Mouse (Mus musculus) limb, embryonic 10.5 days (tissue): ENCODE data around the gene Gm17455. TPM values are rescaled to one million over a fixed set of nuclear protein-coding genes. Genes with fewer than 3 reads are reported as not detected.

Experiments
- DNase-seq: peaks from one replicate; pipeline ENCODE4 v3.0.0-alpha.2; 2017; ENCODE audit warnings: low spot score
- H3K27ac ChIP-seq: fragments of 300-500 bp; sonication (generic); 2 replicates; pipeline ENCODE4 v1.5.1; 2016; ENCODE audit warnings: mild to moderate bottlenecking
- H3K27me3 ChIP-seq: fragments of 300-500 bp; sonication (generic); 2 replicates; pipeline ENCODE4 v1.6.1; 2016; ENCODE audit warnings: low read depth, mild to moderate bottlenecking; ENCODE audit not compliant: poor library complexity, severe bottlenecking
- H3K36me3 ChIP-seq: fragments of 300-500 bp; sonication (generic); 2 replicates; pipeline ENCODE4 v1.6.1; 2016; ENCODE audit warnings: mild to moderate bottlenecking, moderate library complexity
- H3K4me1 ChIP-seq: fragments of 300-500 bp; sonication (generic); 2 replicates; pipeline ENCODE4 v1.6.1; 2016
- H3K4me3 ChIP-seq: fragments of 300-500 bp; sonication (generic); 2 replicates; pipeline ENCODE4 v1.5.1; 2016; ENCODE audit warnings: mild to moderate bottlenecking, moderate library complexity
- H3K9me3 ChIP-seq: fragments of 300-500 bp; sonication (generic); replicated peaks from 2 replicates; pipeline ENCODE4 v1.6.1; 2016; ENCODE audit warnings: mild to moderate bottlenecking
- WGBS: fragments of 180-500 bp; shearing (Covaris S2); methylation state at CpG from one replicate; pipeline ENCODE4 v1.1.7; 2016; 5-methylcytosine and 5-hydroxymethylcytosine counted together
- polyA plus RNA-seq: library from polyadenylated mRNA; unstranded; fragments of >200 nt; fragmentation: Nextera tagmentation; extraction: Ambion mirVana; gene quantifications from 2 replicates; pipeline ENCODE4 v1.2.1, GENCODE M21; 2016

The Gm17455 gene
- polyA plus RNA-seq, 1 experiment from 2014 or later: 0.65 TPM

DNA sequence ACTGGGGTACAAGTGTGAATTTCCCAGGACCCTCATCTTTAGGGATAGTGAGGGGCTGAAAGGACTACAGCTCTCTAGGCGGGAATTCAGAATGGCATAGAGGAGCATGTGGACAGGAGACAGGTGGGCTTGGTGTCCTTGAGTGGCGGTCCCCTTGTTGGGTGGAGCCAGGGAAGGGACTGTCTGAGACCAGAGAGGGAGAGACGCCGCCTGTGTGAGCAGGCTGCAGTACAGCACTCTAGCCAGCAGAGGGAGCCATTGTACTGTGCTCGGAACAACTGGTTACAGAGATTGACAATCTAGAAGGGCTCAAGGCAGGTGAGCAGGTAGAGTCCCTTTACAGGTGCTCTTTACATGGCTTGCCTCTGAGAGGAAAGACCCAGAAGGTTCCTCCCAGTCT lies 8.3 kb downstream of the Gm17455 start:
- Histone ChIP-seq H3K27me3 (peaks cover 20% of the 10 kb centered on the region), H3K4me1 (no peaks in the 10 kb centered on the region), H3K27ac (no peak overlapping the region), H3K4me3 (no peak overlapping the region), H3K9me3 (no peaks in the 10 kb centered on the region), H3K36me3 (no peaks in the 10 kb centered on the region)
- DNase-seq: peak; percentile 84
- 6% methylated on average over 5 of the region's 5 CpGs for WGBS

GRCm38 (mm10) chr10:60411794-60412193 lies 12.3 kb downstream of the Gm17455 start:
- H3K9me3 ChIP-seq: no peaks in the 10 kb centered on the region
- WGBS: 30% methylated on average over 5 of the region's 5 CpGs
- peaks cover 20% of the 10 kb centered on the region for H3K27me3 ChIP-seq
- H3K4me1 ChIP-seq: no peaks in the 10 kb centered on the region
- H3K36me3 ChIP-seq: no peaks in the 10 kb centered on the region
- H3K4me3 ChIP-seq: no peak overlapping the region
- peak; percentile 40 for DNase-seq
- no peak overlapping the region for H3K27ac ChIP-seq

DNA sequence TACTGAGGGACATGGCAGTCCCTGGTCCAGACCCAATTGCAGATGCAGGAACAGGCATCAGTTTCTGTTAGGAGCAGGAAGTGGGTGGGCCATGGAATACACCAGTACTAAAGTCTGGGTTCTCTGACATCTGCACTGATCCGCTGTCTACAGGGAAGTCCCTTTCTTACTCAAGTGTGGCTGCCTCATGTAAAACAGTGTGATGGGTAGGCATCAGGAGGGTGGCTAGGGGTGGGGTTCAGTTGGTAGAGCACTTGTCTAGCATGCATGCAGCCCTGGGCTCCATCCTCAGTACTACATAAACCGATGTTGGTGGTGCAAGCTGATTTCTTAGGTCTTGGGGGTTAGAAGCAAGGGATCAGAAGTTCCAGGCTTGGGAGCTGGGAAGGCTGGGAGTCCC lies 14.2 kb downstream of the Gm17455 start:
- Histone ChIP-seq H3K27ac (no peak overlapping the region), H3K4me3 (no peak overlapping the region), H3K27me3 (peaks cover 20% of the 10 kb centered on the region), H3K4me1 (no peaks in the 10 kb centered on the region), H3K9me3 (no peaks in the 10 kb centered on the region), H3K36me3 (no peaks in the 10 kb centered on the region)
- no peak for DNase-seq
- WGBS: 84% methylated on average over 2 of the region's 2 CpGs

DNA sequence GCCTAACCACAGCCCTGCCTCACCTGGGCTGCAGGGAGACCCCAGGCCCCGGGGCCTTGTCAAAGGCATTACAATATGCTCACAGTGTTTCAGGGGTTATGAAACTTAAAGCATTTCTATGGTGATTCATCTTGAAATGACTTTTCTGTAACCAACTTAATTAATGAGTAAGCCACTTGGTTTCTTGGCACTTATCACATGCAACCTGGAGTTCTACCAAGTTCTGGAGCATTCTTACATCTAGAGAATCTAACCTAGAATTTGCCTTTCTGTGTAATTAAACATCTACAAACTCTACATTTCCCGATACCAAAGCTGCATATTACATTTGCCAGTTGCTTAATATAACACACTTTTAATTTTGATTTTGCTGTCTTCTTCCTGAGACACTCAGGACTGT lies 17.5 kb downstream of the Gm17455 start:
- 90% methylated on average over 2 of the region's 2 CpGs for WGBS

GRCm38 (mm10) chr10:60418137-60418536 lies 18.6 kb downstream of the Gm17455 start:
- no peaks in the 10 kb centered on the region for H3K36me3 ChIP-seq
- no peak overlapping the region for H3K4me3 ChIP-seq
- no peak overlapping the region for H3K27ac ChIP-seq
- no peaks in the 10 kb centered on the region for H3K4me1 ChIP-seq
- no peaks in the 10 kb centered on the region for H3K27me3 ChIP-seq
- DNase-seq: peak; percentile 85
- 7% methylated on average over 3 of the region's 3 CpGs for WGBS
- H3K9me3 ChIP-seq: no peaks in the 10 kb centered on the region

More for the DNA sequence above, 17.5 kb downstream of the Gm17455 start:
- Histone ChIP-seq H3K27ac (no peak overlapping the region), H3K4me3 (no peak overlapping the region), H3K27me3 (no peaks in the 10 kb centered on the region), H3K36me3 (no peaks in the 10 kb centered on the region), H3K4me1 (no peaks in the 10 kb centered on the region), H3K9me3 (no peaks in the 10 kb centered on the region)
- no peak for DNase-seq

GRCm38 (mm10) chr10:60419624-60420023 lies 20.1 kb downstream of the Gm17455 start:
- no peak overlapping the region for H3K4me3 ChIP-seq
- H3K4me1 ChIP-seq: no peaks in the 10 kb centered on the region
- H3K36me3 ChIP-seq: no peaks in the 10 kb centered on the region
- 21% methylated on average over 4 of the region's 4 CpGs for WGBS
- H3K27me3 ChIP-seq: no peaks in the 10 kb centered on the region
- DNase-seq: peak; percentile 49
- no peaks in the 10 kb centered on the region for H3K9me3 ChIP-seq
- no peak overlapping the region for H3K27ac ChIP-seq

- H3K9me3 ChIP-seq: no peaks in the 10 kb centered on the region; the same call in 1 of the 2 replicates
- no peaks in the 10 kb centered on the region for H3K36me3 ChIP-seq
- no peak for DNase-seq
- no peaks in the 10 kb centered on the region for H3K27me3 ChIP-seq
- H3K27ac ChIP-seq: no peak overlapping the region
- H3K4me3 ChIP-seq: no peak overlapping the region
- H3K4me1 ChIP-seq: no peaks in the 10 kb centered on the region
- WGBS: 68% methylated on average over 7 of the region's 7 CpGs
Measured at GRCm38 (mm10) chr10:60422756-60423155, 23.2 kb downstream of the Gm17455 start.

- Histone ChIP-seq H3K4me1 (no peaks in the 10 kb centered on the region), H3K27ac (no peak overlapping the region), H3K27me3 (0 out of 2 replicates have a peak, but pooled peaks cover 4% of the 10 kb centered on the region), H3K36me3 (no peaks in the 10 kb centered on the region), H3K9me3 (no peaks in the 10 kb centered on the region; the same call in 1 of the 2 replicates), H3K4me3 (no peak overlapping the region)
- no peak for DNase-seq
- WGBS: 86% methylated on average over 10 of the region's 10 CpGs
Measured at GRCm38 (mm10) chr10:60430001-60430400, 30.5 kb downstream of the Gm17455 start.

DNA sequence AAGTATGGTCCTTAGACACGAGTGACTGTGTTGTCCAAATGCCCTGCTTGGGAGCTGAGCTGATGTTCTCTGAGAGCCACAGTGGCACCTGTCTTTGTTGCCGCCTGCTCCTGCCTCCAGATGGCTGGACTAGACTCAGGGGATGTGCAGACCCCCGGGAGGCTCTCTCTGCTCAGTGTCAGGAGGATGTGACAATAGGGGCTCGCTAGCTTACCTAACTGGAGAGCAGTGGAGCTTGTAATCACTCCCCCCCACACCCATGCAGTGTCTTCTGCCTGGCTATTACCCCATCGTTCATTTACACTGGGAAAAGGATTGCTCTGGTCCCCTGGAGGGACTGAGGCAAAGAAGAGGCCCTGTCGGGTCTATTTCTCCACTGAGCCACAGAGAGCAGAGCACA lies 31.1 kb downstream of the Gm17455 start:
- 64% methylated on average over 6 of the region's 6 CpGs for WGBS
- Histone ChIP-seq H3K27ac (no peak overlapping the region), H3K4me1 (no peaks in the 10 kb centered on the region), H3K4me3 (no peak overlapping the region), H3K9me3 (no peaks in the 10 kb centered on the region; the same call in 1 of the 2 replicates), H3K36me3 (no peaks in the 10 kb centered on the region), H3K27me3 (0 out of 2 replicates have a peak, but pooled peaks cover 4% of the 10 kb centered on the region)
- no peak for DNase-seq

- Histone ChIP-seq H3K4me3 (no peak overlapping the region), H3K9me3 (no peaks in the 10 kb centered on the region), H3K36me3 (no peaks in the 10 kb centered on the region), H3K4me1 (no peaks in the 10 kb centered on the region), H3K27me3 (0 out of 2 replicates have a peak, but pooled peaks cover 4% of the 10 kb centered on the region), H3K27ac (no peak overlapping the region)
- no peak for DNase-seq
- WGBS: 32% methylated on average over 4 of the region's 4 CpGs
Measured at GRCm38 (mm10) chr10:60432679-60433078, 33.2 kb downstream of the Gm17455 start.

DNA sequence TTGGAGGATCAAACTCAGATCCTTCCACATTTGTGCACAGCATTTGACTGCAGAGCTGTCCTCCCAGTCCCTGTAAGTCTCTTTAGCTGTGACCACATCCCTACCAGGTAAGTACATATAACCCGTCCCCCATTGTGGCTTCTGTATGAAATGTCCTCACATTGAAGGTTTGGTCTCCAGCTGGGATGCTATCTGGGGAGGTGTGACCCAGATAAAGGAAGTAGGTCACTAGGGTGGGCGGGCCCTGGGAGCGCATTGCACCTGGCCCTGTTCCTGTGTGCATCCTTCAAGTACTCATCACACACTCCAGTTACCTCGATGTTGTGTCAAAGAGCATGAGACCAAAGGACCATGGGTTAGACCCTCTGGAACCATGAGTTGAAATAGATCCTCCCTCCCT lies 42.8 kb downstream of the Gm17455 start:
- Histone ChIP-seq H3K4me1 (no peaks in the 10 kb centered on the region), H3K9me3 (no peaks in the 10 kb centered on the region), H3K27me3 (no peaks in the 10 kb centered on the region), H3K36me3 (no peaks in the 10 kb centered on the region), H3K4me3 (no peak overlapping the region), H3K27ac (no peak overlapping the region)
- WGBS: 90% methylated on average over 4 of the region's 4 CpGs
- DNase-seq: no peak

GRCm38 (mm10) chr10:60443078-60443477 lies 43.6 kb downstream of the Gm17455 start:
- Histone ChIP-seq H3K36me3 (no peaks in the 10 kb centered on the region), H3K4me1 (no peaks in the 10 kb centered on the region), H3K4me3 (no peak overlapping the region), H3K27me3 (no peaks in the 10 kb centered on the region), H3K27ac (no peak overlapping the region), H3K9me3 (no peaks in the 10 kb centered on the region)
- WGBS: 2% methylated on average over 2 of the region's 2 CpGs
- no peak for DNase-seq

DNA sequence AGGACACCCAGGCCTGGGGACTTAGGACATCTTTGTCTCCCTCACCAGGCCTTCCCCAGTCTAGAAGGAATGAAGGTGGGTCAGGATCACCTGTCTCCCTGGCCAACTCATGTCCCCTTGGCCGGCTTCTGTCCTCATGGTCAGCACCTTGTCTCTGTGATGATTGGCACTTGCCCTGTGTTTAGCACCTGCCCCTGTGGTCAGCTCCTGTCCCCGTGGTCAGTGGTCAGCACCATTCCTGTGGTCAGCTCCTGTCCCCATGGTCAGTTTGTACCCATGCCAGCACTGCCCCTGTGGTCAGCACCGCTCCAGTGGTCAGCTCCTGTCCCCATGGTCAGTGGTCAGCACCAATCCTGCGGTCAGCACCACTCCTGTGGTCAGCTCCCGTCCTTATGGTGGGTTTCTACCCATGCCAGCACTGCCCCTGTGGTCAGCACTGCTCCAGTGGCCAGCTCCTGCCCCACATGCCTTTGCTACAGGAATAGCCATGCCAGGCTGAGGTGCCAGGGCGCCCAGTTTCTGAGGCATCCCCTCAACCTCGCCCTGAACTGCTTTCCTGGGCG lies 45.6 kb downstream of the Gm17455 start:
- DNase-seq: peak; percentile 84
- H3K36me3 ChIP-seq: no peaks in the 10 kb centered on the region
- H3K9me3 ChIP-seq: no peaks in the 10 kb centered on the region
- no peaks in the 10 kb centered on the region for H3K4me1 ChIP-seq
- no peak overlapping the region for H3K27ac ChIP-seq
- WGBS: 71% methylated on average over 8 of the region's 8 CpGs
- H3K27me3 ChIP-seq: no peaks in the 10 kb centered on the region
- H3K4me3 ChIP-seq: no peak overlapping the region

DNA sequence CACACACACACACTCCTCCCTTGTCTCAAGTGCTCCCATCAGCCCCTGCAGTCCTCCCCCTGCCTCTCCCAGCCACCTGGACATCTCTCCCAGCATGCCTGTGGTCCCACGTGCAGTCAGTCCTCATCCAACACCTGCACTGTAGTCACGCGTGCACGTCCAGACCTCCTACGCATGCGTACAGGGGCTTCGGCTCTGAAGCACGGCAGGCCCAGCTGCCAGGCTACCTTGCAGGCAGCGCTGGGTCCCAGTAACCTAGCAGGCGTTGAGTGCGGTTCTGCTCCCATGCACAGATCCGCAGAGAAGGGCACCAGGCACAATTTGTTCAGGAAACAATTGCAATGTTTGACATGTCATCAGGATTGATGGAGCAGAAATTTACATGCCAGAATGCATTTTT lies 47.7 kb downstream of the Gm17455 start:
- H3K36me3 ChIP-seq: no peaks in the 10 kb centered on the region
- no peaks in the 10 kb centered on the region for H3K9me3 ChIP-seq
- H3K4me3 ChIP-seq: no peak overlapping the region
- 91% methylated on average over 12 of the region's 12 CpGs for WGBS
- no peaks in the 10 kb centered on the region for H3K27me3 ChIP-seq
- no peak overlapping the region for H3K27ac ChIP-seq
- no peak for DNase-seq
- H3K4me1 ChIP-seq: no peaks in the 10 kb centered on the region
